Mouse (Mus musculus): ENCODE measurements at regions not wholly inside any gene's neighbourhood (a gene's known extent, or its start where the extent isn't known, plus 50 kb on each side); places are given as distances from the start of the nearest gene placed in this dataset.
A peak's percentile ranks its signal among the peaks of the same experiment; 100 is the strongest.

GRCm38 (mm10) chr8:80262911-80263310 lies 205.1 kb upstream of the Hhip start:
- no peak for DNase-seq (ENCODE audit: low spot score in 2 of 2)

GRCm38 (mm10) chr8:80253541-80253940 lies 195.7 kb upstream of the Hhip start:
- DNase-seq (ENCODE audit: low spot score in 2 of 2), result no peak

- no peak for DNase-seq (ENCODE audit: low spot score in 2 of 2)
Observed at GRCm38 (mm10) chr8:80251595-80251994, 193.8 kb upstream of the Hhip start.

GRCm38 (mm10) chr8:80250305-80251161 lies 192.7 kb upstream of the Hhip start:
- DNase-seq (ENCODE audit: low spot score in 2 of 2), result no peak

GRCm38 (mm10) chr8:80249762-80250161 lies 192.0 kb upstream of the Hhip start:
- no peak for DNase-seq (ENCODE audit: low spot score in 2 of 2)

GRCm38 (mm10) chr8:80239879-80240278 lies 182.1 kb upstream of the Hhip start:
- DNase-seq (ENCODE audit: low spot score in 2 of 2), result no peak

GRCm38 (mm10) chr8:80210361-80210760 lies 152.6 kb upstream of the Hhip start:
- no peak for DNase-seq (ENCODE audit: low spot score in 2 of 2)

- DNase-seq (ENCODE audit: low spot score in 2 of 2), result no peak
Observed at GRCm38 (mm10) chr8:80204678-80205654, 147.2 kb upstream of the Hhip start.

- DNase-seq (ENCODE audit: low spot score in 2 of 2), result no peak
Observed at GRCm38 (mm10) chr8:80203769-80204677, 146.2 kb upstream of the Hhip start.

- no peak for DNase-seq (ENCODE audit: low spot score in 2 of 2)
Observed at GRCm38 (mm10) chr8:80197680-80198079, 139.9 kb upstream of the Hhip start.

- DNase-seq (ENCODE audit: low spot score in 2 of 2), result no peak
Observed at GRCm38 (mm10) chr8:80190510-80190908, 132.7 kb upstream of the Hhip start.

GRCm38 (mm10) chr8:80189797-80190509 lies 132.1 kb upstream of the Hhip start:
- DNase-seq (ENCODE audit: low spot score in 2 of 2), result no peak

GRCm38 (mm10) chr8:80185286-80185685 lies 127.5 kb upstream of the Hhip start:
- no peak for DNase-seq (ENCODE audit: low spot score in 2 of 2)

GRCm38 (mm10) chr8:80168688-80169087 lies 110.9 kb upstream of the Hhip start:
- peak; percentile 28 to 36 for DNase-seq (ENCODE audit: low spot score in 2 of 2)

- DNase-seq (ENCODE audit: low spot score in 2 of 2), result no peak
Observed at GRCm38 (mm10) chr8:80149458-80150083, 91.8 kb upstream of the Hhip start.

- no peak for DNase-seq (ENCODE audit: low spot score in 2 of 2)
Observed at GRCm38 (mm10) chr8:80147929-80148328, 90.1 kb upstream of the Hhip start.

GRCm38 (mm10) chr8:80138481-80138880 lies 80.7 kb upstream of the Hhip start:
- no peak for DNase-seq (ENCODE audit: low spot score in 2 of 2)

- DNase-seq (ENCODE audit: low spot score in 2 of 2), result no peak
Observed at GRCm38 (mm10) chr8:80120378-80120965, 62.7 kb upstream of the Hhip start.

GRCm38 (mm10) chr8:80117328-80117727 lies 59.5 kb upstream of the Hhip start:
- DNase-seq (ENCODE audit: low spot score in 2 of 2), result no peak
